28 mouse cellular contexts compared by ENCODE assay signal in the genomic region with DNA sequence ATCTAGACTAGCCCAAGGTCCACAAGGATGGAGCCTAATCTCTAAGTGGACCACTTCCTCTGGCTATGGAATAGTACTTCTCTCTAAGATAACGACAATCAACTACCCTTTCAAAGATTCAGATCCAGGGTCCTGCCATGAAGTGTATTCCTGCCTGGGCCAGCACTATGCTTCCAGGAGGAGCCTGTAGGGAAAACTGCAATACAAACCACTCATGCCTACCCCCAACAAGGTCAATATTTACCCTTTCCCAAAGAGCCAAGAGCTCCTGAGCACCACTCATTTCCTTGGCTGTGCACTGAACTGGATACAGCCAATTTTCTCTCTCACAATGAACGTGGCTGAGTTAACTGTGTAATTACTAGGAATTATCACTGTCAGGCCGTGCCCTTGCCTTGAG. TPM values are rescaled to one million over a fixed set of nuclear protein-coding genes. Genes with fewer than 3 reads are reported as not detected.
DNase-seq lines count a peak whose midpoint lies in the region; ATAC-seq and TF ChIP-seq lines count a peak whose summit lies in the region.
"Had no signal": no experiment of that assay in that cellular context is flagged by ENCODE, and none has a peak within 500 bp of the region (broad histone marks: within the 10 kb centered on the region; RNA-seq: fewer than 3 reads in every experiment).

No protein-coding gene starts in this region.

- H3K4me2 ChIP-seq in stomach, postnatal 0 days (replicated peaks; ENCODE audit: low read depth), result no peak overlapping the region
- H3K4me2 ChIP-seq in forebrain, embryonic 15.5 days (replicated peaks), result no peak overlapping the region
- H3K4me2 ChIP-seq: embryonic facial prominence, embryonic 12.5 days; embryonic facial prominence, embryonic 15.5 days; heart, embryonic 11.5 days; hindbrain, embryonic 12.5 days; hindbrain, embryonic 15.5 days had no signal

- H3K36me3 ChIP-seq in liver, adult 2 months (ENCODE audit: control insufficient read depth, insufficient read depth, low read length), result peaks cover 46% of the 10 kb centered on the region
- peaks cover 28% of the 10 kb centered on the region for H3K36me3 ChIP-seq in stomach, postnatal 0 days (ENCODE audit: control insufficient read depth, insufficient read depth, low read length)
- peaks cover 73% of the 10 kb centered on the region for H3K36me3 ChIP-seq in forebrain, embryonic 15.5 days

- DNase-seq in liver, adult 2 months (ENCODE audit: extremely low read depth, low read depth, low spot score), result peak; percentile 64
- no peak for DNase-seq in liver
- peak; percentile 39 for DNase-seq in lung, adult 2 months
- DNase-seq in lung, postnatal 14 days, result no peak
- peak; percentile 38 for DNase-seq in lung, postnatal 10 days
- DNase-seq in stomach, postnatal 0 days (ENCODE audit: low spot score), result no peak
- DNase-seq in c-Kit-positive CD71-positive TER-119-positive erythroid progenitor cells, embryonic 14.5 days (ENCODE audit: low spot score), result no peak
- DNase-seq: adrenal gland, adult 8-10 months; adrenal gland, postnatal 36 days; cerebellum, adult 11 months; cerebellum, adult 2 months; cerebellum, adult 9-11 months; cerebellum, postnatal 25 days; gastrocnemius, adult 2 months; gastrocnemius, postnatal 14 days; heart, adult 11 months had no signal

- H3K4me1 ChIP-seq in liver, adult 2 months (ENCODE audit: control insufficient read depth, insufficient read depth, low read length), result peaks cover 2% of the 10 kb centered on the region
- no peaks in the 10 kb centered on the region for H3K4me1 ChIP-seq in lung, adult 2 months (ENCODE audit: control insufficient read depth, insufficient read depth, low read length)
- no peaks in the 10 kb centered on the region for H3K4me1 ChIP-seq in stomach, postnatal 0 days (replicated peaks; ENCODE audit: control insufficient read depth, insufficient read depth)
- no peaks in the 10 kb centered on the region for H3K4me1 ChIP-seq in forebrain, embryonic 15.5 days
- H3K4me1 ChIP-seq: embryonic facial prominence, embryonic 12.5 days; embryonic facial prominence, embryonic 15.5 days; hindbrain, embryonic 12.5 days; hindbrain, embryonic 15.5 days had no signal

- no peaks in the 10 kb centered on the region for H3K27me3 ChIP-seq in liver, adult 2 months (ENCODE audit: control insufficient read depth, insufficient read depth, low read length)
- H3K27me3 ChIP-seq in stomach, postnatal 0 days (ENCODE audit: control insufficient read depth, insufficient read depth, low read length), result no peaks in the 10 kb centered on the region
- no peaks in the 10 kb centered on the region for H3K27me3 ChIP-seq in forebrain, embryonic 15.5 days
- H3K27me3 ChIP-seq: embryonic facial prominence, embryonic 12.5 days; embryonic facial prominence, embryonic 15.5 days; hindbrain, embryonic 12.5 days; hindbrain, embryonic 15.5 days had no signal

- no peak overlapping the region for H3K9ac ChIP-seq in liver, adult 2 months (ENCODE audit: low read depth, low read length)
- no peak overlapping the region for H3K9ac ChIP-seq in stomach, postnatal 0 days (ENCODE audit: low read length)
- H3K9ac ChIP-seq in forebrain, embryonic 15.5 days (replicated peaks), result no peak overlapping the region
- H3K9ac ChIP-seq: embryonic facial prominence, embryonic 12.5 days; embryonic facial prominence, embryonic 15.5 days; hindbrain, embryonic 12.5 days; hindbrain, embryonic 15.5 days had no signal

- 25% methylated on average over 3 of the region's 3 CpGs for WGBS in liver, adult 2 months
- 67% methylated on average over 3 of the region's 3 CpGs for WGBS in lung, adult 2 months
- WGBS in stomach, postnatal 0 days, result 57% methylated on average over 3 of the region's 3 CpGs
- 69% methylated on average over 3 of the region's 3 CpGs for WGBS in forebrain, embryonic 15.5 days

- H3K27ac ChIP-seq in liver, adult 2 months (replicated peaks; ENCODE audit: insufficient read depth, low read depth, low read length), result no peak overlapping the region
- no peak overlapping the region for H3K27ac ChIP-seq in stomach, postnatal 0 days (replicated peaks)
- no peak overlapping the region for H3K27ac ChIP-seq in forebrain, embryonic 15.5 days (replicated peaks)
- H3K27ac ChIP-seq: embryonic facial prominence, embryonic 12.5 days; embryonic facial prominence, embryonic 15.5 days; gastrocnemius, adult 2 months; hindbrain, embryonic 12.5 days; hindbrain, embryonic 15.5 days had no signal

- H3K4me3 ChIP-seq in liver, adult 2 months (ENCODE audit: insufficient read depth, low read depth, low read length), result no peak overlapping the region
- no peak overlapping the region for H3K4me3 ChIP-seq in lung, adult 2 months (replicated peaks; ENCODE audit: extremely low read depth, low read depth, low read length)
- no peak overlapping the region for H3K4me3 ChIP-seq in stomach, postnatal 0 days (ENCODE audit: low read depth, low read length)
- H3K4me3 ChIP-seq in forebrain, embryonic 15.5 days, result no peak overlapping the region
- H3K4me3 ChIP-seq: embryonic facial prominence, embryonic 12.5 days; embryonic facial prominence, embryonic 15.5 days; gastrocnemius, adult 2 months; hindbrain, embryonic 12.5 days; hindbrain, embryonic 15.5 days had no signal

- TF ChIP-seq EP300 in stomach, postnatal 0 days (optimal IDR thresholded peaks at IDR 0.05), result no peak

- peak; percentile 32; the same call in 1 of the 2 replicates for ATAC-seq in stomach, postnatal 0 days (ENCODE audit: low FRiP score, low TSS enrichment)
- ATAC-seq in forebrain, embryonic 15.5 days (replicated peaks), result no peak
- ATAC-seq: activated CD4-positive, CD25-positive, alpha-beta regulatory T cell, adult 4 months; forebrain, embryonic 14.5 days had no signal

- TF ChIP-seq POLR2A in liver, adult 2 months (IDR thresholded peaks at IDR 0.05; ENCODE audit: extremely low read depth, insufficient read depth, low read length), result no peak
- TF ChIP-seq POLR2A in lung, adult 2 months (IDR thresholded peaks at IDR 0.05; ENCODE audit: borderline replicate concordance, extremely low read depth, low read depth, low read length), result no peak

- no peaks in the 10 kb centered on the region for H3K79me2 ChIP-seq in liver, adult 2 months (ENCODE audit: control insufficient read depth, insufficient read depth, low read length)

- TF ChIP-seq CTCF in liver, adult 2 months (IDR thresholded peaks at IDR 0.05; ENCODE audit: low read depth, low read length), result no peak
- TF ChIP-seq CTCF in lung, adult 2 months (IDR thresholded peaks at IDR 0.05; ENCODE audit: insufficient read depth, low read length), result no peak
- TF ChIP-seq CTCF in stomach, postnatal 0 days (IDR thresholded peaks at IDR 0.05; ENCODE audit: low read depth), result no peak

- no peaks in the 10 kb centered on the region for H3K9me3 ChIP-seq in stomach, postnatal 0 days (ENCODE audit: control insufficient read depth, low read length)
- no peaks in the 10 kb centered on the region for H3K9me3 ChIP-seq in forebrain, embryonic 15.5 days
- H3K9me3 ChIP-seq: embryonic facial prominence, embryonic 12.5 days; embryonic facial prominence, embryonic 15.5 days; hindbrain, embryonic 12.5 days; hindbrain, embryonic 15.5 days had no signal

RNA-seq across cellular contexts. Expression of gene Wdr61, which starts 16.8 kb away (rescaled TPM):
- total RNA-seq in liver, adult 2 months (2014; rRNA removed), result 83.5 and 86.2 TPM in 2 replicates
- 38.4 and 38.6 TPM in 2 replicates for polyA plus RNA-seq in liver, adult 2 months (2012; rRNA removed)
- 21.8 and 32.1 TPM in 2 replicates for polyA plus RNA-seq in lung, adult 2 months (2012; rRNA removed)
- 129 and 132 TPM in 2 replicates for polyA plus RNA-seq in stomach, postnatal 0 days (2015; fragmentation: Nextera tagmentation; extraction: Ambion mirVana)
- polyA plus RNA-seq in forebrain, embryonic 15.5 days (2015; fragmentation: Nextera tagmentation; extraction: Ambion mirVana), result 121 and 123 TPM in 2 replicates

RNA-seq across cellular contexts. Expression of gene Dnaja4, which starts 18.9 kb away (rescaled TPM):
- total RNA-seq in liver, adult 2 months (2014; rRNA removed), result 2.7 and 3.5 TPM in 2 replicates
- polyA plus RNA-seq in liver, adult 2 months (2012; rRNA removed), result 1.3 and 2.2 TPM in 2 replicates
- polyA plus RNA-seq in lung, adult 2 months (2012; rRNA removed), result 14.9 and 18.2 TPM in 2 replicates
- polyA plus RNA-seq in stomach, postnatal 0 days (2015; fragmentation: Nextera tagmentation; extraction: Ambion mirVana), result 5.5 and 6.2 TPM in 2 replicates
- polyA plus RNA-seq in forebrain, embryonic 15.5 days (2015; fragmentation: Nextera tagmentation; extraction: Ambion mirVana), result 5.0 and 6.5 TPM in 2 replicates

RNA-seq across cellular contexts. Expression of gene Crabp1, which starts 47.0 kb away (rescaled TPM):
- total RNA-seq in liver, adult 2 months (2014; rRNA removed), result not detected in 2 replicates
- not detected in 2 replicates for polyA plus RNA-seq in liver, adult 2 months (2012; rRNA removed)
- polyA plus RNA-seq in lung, adult 2 months (2012; rRNA removed), result 3.8 and 6.5 TPM in 2 replicates
- polyA plus RNA-seq in stomach, postnatal 0 days (2015; fragmentation: Nextera tagmentation; extraction: Ambion mirVana), result 2.8 and 4.1 TPM in 2 replicates
- polyA plus RNA-seq in forebrain, embryonic 15.5 days (2015; fragmentation: Nextera tagmentation; extraction: Ambion mirVana), result 47.3 and 53.2 TPM in 2 replicates
- total RNA-seq: common myeloid progenitor, adult 5-6 weeks; heart, adult 8-10 months; heart, postnatal 25 days; hematopoietic stem cell, adult 5-6 weeks had no signal
- polyA plus RNA-seq: activated CD4-positive, CD25-positive, alpha-beta regulatory T cell, adult 4 months had no signal

RNA-seq across cellular contexts. Expression of gene Acsbg1, which starts 55.9 kb away (rescaled TPM):
- total RNA-seq in liver, adult 2 months (2014; rRNA removed), result under 0.01 and 0.60 TPM in 2 replicates
- 0.07 and 0.12 TPM in 2 replicates for polyA plus RNA-seq in liver, adult 2 months (2012; rRNA removed)
- polyA plus RNA-seq in lung, adult 2 months (2012; rRNA removed), result 0.91 and 31.6 TPM in 2 replicates
- polyA plus RNA-seq in stomach, postnatal 0 days (2015; fragmentation: Nextera tagmentation; extraction: Ambion mirVana), result 57.7 and 68.3 TPM in 2 replicates
- polyA plus RNA-seq in forebrain, embryonic 15.5 days (2015; fragmentation: Nextera tagmentation; extraction: Ambion mirVana), result 19.4 and 23.0 TPM in 2 replicates
- total RNA-seq: common myeloid progenitor, adult 5-6 weeks; hematopoietic stem cell, adult 5-6 weeks had no signal

Comparison
In these comparisons a context has a peak if more than half of its experiments do, and no peak if none do; other contexts are left out.
1. DNase-seq: peak in liver, adult 2 months (single experiment), lung, adult 2 months (single experiment) and lung, postnatal 10 days (single experiment); none in liver (single experiment), lung, postnatal 14 days (single experiment), stomach, postnatal 0 days (single experiment) and c-Kit-positive CD71-positive TER-119-positive erythroid progenitor cells, embryonic 14.5 days (single experiment).